Mouse (Mus musculus) kidney, postnatal 0 days (tissue): ENCODE measurements around the gene Ccdc77. TPM values are rescaled to one million over a fixed set of nuclear protein-coding genes. Genes with fewer than 3 reads are reported as not detected.

Source experiments
- ATAC-seq: fragments of 200-750 bp; cut with Nextera tagmentation; replicated peaks from 2 replicates; pipeline ENCODE4 v1.8.0; 2017; ENCODE audit warnings: low read depth, moderate number of reproducible peaks, moderate TSS enrichment, moderate library complexity; ENCODE audit not compliant: low FRiP score
- DNase-seq: peaks from one replicate; pipeline ENCODE4 v3.0.0-alpha.2; 2016; ENCODE audit warnings: low spot score
- H3K27ac ChIP-seq: fragments of 300-500 bp; sonication (generic); 2 replicates; pipeline ENCODE4 v1.5.1; 2014; ENCODE audit warnings: mild to moderate bottlenecking
- H3K27me3 ChIP-seq: fragments of 300-500 bp; sonication (generic); 2 replicates; pipeline ENCODE4 v1.6.1; 2014; ENCODE audit warnings: low read length, mixed read lengths; ENCODE audit not compliant: insufficient read depth
- H3K36me3 ChIP-seq: fragments of 300-500 bp; sonication (generic); 2 replicates; pipeline ENCODE4 v1.6.1; 2014; ENCODE audit warnings: low read length, mixed read lengths; ENCODE audit not compliant: insufficient read depth
- H3K4me1 ChIP-seq: fragments of 300-500 bp; sonication (generic); replicated peaks from 2 replicates; pipeline ENCODE4 v1.6.1; 2014; ENCODE audit warnings: antibody characterized with exemption, low read length, mixed read lengths; ENCODE audit not compliant: insufficient read depth
- H3K4me2 ChIP-seq: fragments of 300-500 bp; sonication (generic); 2 replicates; pipeline ENCODE4 v1.6.1; 2014; ENCODE audit warnings: mild to moderate bottlenecking, low read length, moderate library complexity, mixed read lengths
- H3K4me3 ChIP-seq: fragments of 300-500 bp; sonication (generic); replicated peaks from 2 replicates; pipeline ENCODE4 v1.5.1; 2014; ENCODE audit warnings: low read depth, low read length
- H3K9ac ChIP-seq: fragments of 300-500 bp; sonication (generic); 2 replicates; pipeline ENCODE4 v1.6.1; 2014; ENCODE audit warnings: low read depth, low read length
- H3K9me3 ChIP-seq: fragments of 300-500 bp; sonication (generic); replicated peaks from 2 replicates; pipeline ENCODE4 v1.6.1; 2016; ENCODE audit warnings: low read length, inconsistent platforms, mixed read lengths
- CTCF ChIP-seq: IDR thresholded peaks from 2 replicates; pipeline ENCODE4 v1.5.1; 2016; ENCODE audit warnings: antibody characterized with exemption, low read depth, mild to moderate bottlenecking, moderate library complexity
- WGBS: fragments of 180-500 bp; shearing (Covaris S2); extraction: QIAGEN DNeasy Blood & Tissue Kit; methylation state at CpG from one replicate; pipeline ENCODE4 v1.1.7; 2014; 5-methylcytosine and 5-hydroxymethylcytosine counted together
- polyA plus RNA-seq: library from polyadenylated mRNA; unstranded; fragments of >200 nt; fragmentation: Nextera tagmentation; extraction: Ambion mirVana; gene quantifications from 2 replicates; pipeline ENCODE4 v1.2.1, GENCODE M21; 2015

Gene Ccdc77
- polyA plus RNA-seq, 1 experiment from 2014 or later = 16.9 TPM

GRCm38 (mm10) chr6:120319129-120319528 lies 45.0 kb downstream of the Ccdc77 start:
- H3K36me3 ChIP-seq = no peaks in the 10 kb centered on the region
- WGBS = 89% methylated on average over 9 of the region's 9 CpGs

GRCm38 (mm10) chr6:120318303-120318940 lies 45.8 kb downstream of the Ccdc77 start:
- H3K4me2 ChIP-seq = no peak overlapping the region
- TF ChIP-seq CTCF = no peak
- no peak for ATAC-seq
- no peaks in the 10 kb centered on the region for H3K36me3 ChIP-seq
- H3K27ac ChIP-seq = no peak overlapping the region
- H3K9me3 ChIP-seq = no peaks in the 10 kb centered on the region
- no peaks in the 10 kb centered on the region for H3K4me1 ChIP-seq
- WGBS = 73% methylated on average over 11 of the region's 11 CpGs
- H3K27me3 ChIP-seq = no peaks in the 10 kb centered on the region
- no peak overlapping the region for H3K9ac ChIP-seq
- DNase-seq = no peak
- H3K4me3 ChIP-seq = no peak overlapping the region

More at GRCm38 (mm10) chr6:120319129-120319528, 45.0 kb downstream of the Ccdc77 start:
- DNase-seq (no peak), ATAC-seq (no peak)
- no peak overlapping the region for H3K4me2 ChIP-seq
- no peak for TF ChIP-seq CTCF
- H3K9ac ChIP-seq = no peak overlapping the region
- H3K4me3 ChIP-seq = no peak overlapping the region
- H3K9me3 ChIP-seq = no peaks in the 10 kb centered on the region
- no peak overlapping the region for H3K27ac ChIP-seq
- H3K27me3 ChIP-seq = no peaks in the 10 kb centered on the region
- no peaks in the 10 kb centered on the region for H3K4me1 ChIP-seq

- Histone ChIP-seq H3K4me2 (no peak overlapping the region), H3K4me3 (no peak overlapping the region), H3K36me3 (no peaks in the 10 kb centered on the region), H3K4me1 (no peaks in the 10 kb centered on the region), H3K27ac (no peak overlapping the region), H3K27me3 (no peaks in the 10 kb centered on the region), H3K9ac (no peak overlapping the region), H3K9me3 (no peaks in the 10 kb centered on the region)
- ATAC-seq = no peak
- 67% methylated on average over 5 of the region's 5 CpGs for WGBS
- no peak for TF ChIP-seq CTCF
- DNase-seq = no peak
These were observed 51.7 kb downstream of the Ccdc77 start for GRCm38 (mm10) chr6:120312443-120312842.

- WGBS = 38% methylated on average over 3 of the region's 3 CpGs
- ATAC-seq = no peak
- Histone ChIP-seq H3K4me3 (no peak overlapping the region), H3K9ac (no peak overlapping the region), H3K4me2 (no peak overlapping the region), H3K36me3 (no peaks in the 10 kb centered on the region), H3K27me3 (no peaks in the 10 kb centered on the region), H3K27ac (no peak overlapping the region), H3K9me3 (no peaks in the 10 kb centered on the region), H3K4me1 (no peaks in the 10 kb centered on the region)
- DNase-seq = no peak
- no peak for TF ChIP-seq CTCF
These were observed 54.4 kb downstream of the Ccdc77 start for GRCm38 (mm10) chr6:120309787-120310186.

- Histone ChIP-seq H3K4me3 (no peak overlapping the region), H3K27ac (no peak overlapping the region), H3K9me3 (no peaks in the 10 kb centered on the region), H3K36me3 (no peaks in the 10 kb centered on the region), H3K4me1 (no peaks in the 10 kb centered on the region), H3K9ac (no peak overlapping the region), H3K27me3 (no peaks in the 10 kb centered on the region), H3K4me2 (no peak overlapping the region)
- WGBS = 62% methylated on average over 9 of the region's 9 CpGs
- no peak for ATAC-seq
- TF ChIP-seq CTCF = no peak
- DNase-seq = no peak
These were observed 54.8 kb downstream of the Ccdc77 start for GRCm38 (mm10) chr6:120309338-120309737.

- Histone ChIP-seq H3K4me3 (no peak overlapping the region), H3K27ac (no peak overlapping the region), H3K4me2 (no peak overlapping the region), H3K9me3 (no peaks in the 10 kb centered on the region), H3K4me1 (no peaks in the 10 kb centered on the region; the same call in 1 of the 2 replicates), H3K27me3 (no peaks in the 10 kb centered on the region), H3K36me3 (no peaks in the 10 kb centered on the region), H3K9ac (no peak overlapping the region)
- no peak for DNase-seq
- WGBS = 81% methylated on average over 3 of the region's 3 CpGs
- no peak for TF ChIP-seq CTCF
- no peak for ATAC-seq
These were observed 57.1 kb downstream of the Ccdc77 start for GRCm38 (mm10) chr6:120306859-120307594.
